Mouse (Mus musculus) mouse trophoblast stem cell (cell line): ENCODE measurements around the gene Tubb4b.

Source experiments
- in situ Hi-C, 2 experiments: fragments of 300-500 bp; cut with MseI, MboI; formaldehyde crosslinking; loops; 2 replicates in 1 of 2; 3 replicates in 1 of 2; pipeline ENCODE4 v1.15.1; 2025

Gene Tubb4b

DNA sequence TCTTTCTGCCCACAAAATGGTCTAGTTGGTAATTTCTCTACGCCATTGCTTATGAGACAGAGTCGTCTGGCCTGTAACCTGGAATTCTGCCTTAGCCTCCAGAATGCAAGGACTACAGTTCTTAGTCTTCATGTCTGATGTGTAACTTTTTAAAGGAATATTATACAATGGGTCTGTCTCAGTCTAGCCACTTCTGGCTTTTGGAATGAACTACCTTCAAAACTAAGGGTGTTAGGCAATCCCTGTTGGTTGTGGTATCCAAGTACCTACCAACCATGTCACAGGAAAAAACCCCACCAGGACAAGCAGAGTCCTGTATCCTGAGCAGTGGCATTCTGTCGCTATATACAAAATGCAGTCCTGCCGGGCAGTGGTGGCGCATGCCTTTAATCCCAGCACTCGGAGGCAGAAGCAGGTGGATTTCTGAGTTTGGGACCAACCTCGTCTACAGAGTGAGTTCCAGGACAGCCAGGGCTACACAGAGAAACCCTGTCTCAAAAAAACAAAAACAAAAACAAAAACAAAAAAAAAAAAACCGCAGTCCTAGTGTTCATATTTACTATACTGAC is 1.4 kb upstream of the Tubb4b start:
- in situ Hi-C loops, result no loop called here

DNA sequence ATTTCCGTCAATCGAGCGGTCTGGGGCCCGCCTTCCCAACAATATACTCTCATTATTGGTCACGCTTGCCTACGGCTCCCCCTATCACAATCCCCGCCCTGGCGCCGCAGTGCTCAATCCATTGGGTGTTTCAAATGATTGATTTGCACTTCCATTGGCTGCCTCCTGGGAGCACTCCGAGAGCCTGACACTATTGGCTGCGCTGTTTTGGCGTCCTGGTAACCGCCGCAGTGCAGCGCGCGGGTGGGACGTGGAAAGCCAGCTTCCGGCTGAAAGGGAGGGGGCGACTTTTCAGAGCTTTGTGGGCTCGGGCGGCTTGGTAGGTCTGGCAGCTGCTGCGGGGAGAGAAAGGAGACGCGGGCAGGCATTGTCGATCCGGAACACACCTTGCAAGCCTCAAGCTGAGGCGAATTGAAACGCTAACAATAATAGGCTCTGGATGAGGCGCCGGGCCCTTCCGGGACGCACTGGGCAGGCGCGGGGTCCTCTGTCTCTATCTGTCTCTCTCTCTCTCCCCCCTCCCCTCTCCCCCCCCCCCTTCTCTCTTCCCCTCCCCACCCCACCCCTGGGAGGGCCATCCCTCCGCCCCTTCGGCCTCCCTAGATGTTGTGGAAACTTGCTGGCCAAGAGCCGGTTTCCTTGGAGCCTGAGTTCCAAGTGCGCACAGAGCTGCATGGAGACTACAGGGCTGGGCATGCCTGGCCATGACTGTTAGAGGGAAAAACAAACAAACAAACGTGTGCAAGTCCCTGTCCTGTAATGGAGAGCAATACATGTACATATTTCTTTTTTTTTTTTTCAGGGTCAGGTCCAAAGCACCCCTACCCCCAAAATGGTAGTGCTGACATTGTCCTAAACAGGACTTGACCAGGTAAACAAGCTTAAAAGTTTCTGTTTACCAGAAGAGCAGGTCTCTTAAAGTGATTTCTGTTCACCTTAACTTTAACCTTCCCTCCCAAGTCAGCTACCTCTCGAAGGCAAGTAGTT is 557 bp upstream of the Tubb4b start:
- in situ Hi-C loops, result no loop called here

- in situ Hi-C loops, result no loop called here
These were observed 616 bp downstream of the Tubb4b start for GRCm38 (mm10) chr2:25223681-25224491.

- in situ Hi-C loops, result no loop called here
These were observed 3.1 kb downstream of the Tubb4b start for GRCm38 (mm10) chr2:25221331-25221772.

DNA sequence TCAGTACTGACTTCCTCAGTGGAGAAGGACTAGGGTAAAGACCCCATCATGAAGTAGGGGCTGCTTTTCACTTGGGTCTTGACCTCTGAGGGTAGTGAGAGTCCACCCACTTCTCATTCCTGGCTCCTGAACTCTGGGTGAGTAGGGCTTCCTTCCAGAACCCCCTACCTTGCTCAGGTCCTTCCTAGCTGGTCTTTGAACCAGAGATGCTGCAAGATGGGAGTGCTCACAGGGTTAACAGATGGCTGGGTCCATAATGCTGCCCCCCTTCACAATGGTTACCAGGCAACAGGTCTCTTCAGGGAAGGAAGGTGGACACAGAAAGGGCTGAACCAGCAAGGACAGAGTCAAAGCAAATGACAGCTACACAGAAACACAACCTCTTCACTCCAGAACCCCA is 6.1 kb downstream of the Tubb4b start, which contains the start of gene Fam166a:
Gene Fam166a, plus strand, starts transcription at position 301 of the 400 bp plus-strand sequence.
- in situ Hi-C loops, result no loop called here

- in situ Hi-C loops, result no loop called here
These were observed 6.8 kb downstream of the Tubb4b start for GRCm38 (mm10) chr2:25217666-25218065.

GRCm38 (mm10) chr2:25214444-25214843 is 10.1 kb downstream of the Tubb4b start, which contains the start of gene Stpg3:
Gene Stpg3, minus strand, starts transcription at chr2:25214637.
- in situ Hi-C loops, result no loop called here

GRCm38 (mm10) chr2:25213266-25213865 is 11.1 kb downstream of the Tubb4b start:
- in situ Hi-C loops, result no loop called here

DNA sequence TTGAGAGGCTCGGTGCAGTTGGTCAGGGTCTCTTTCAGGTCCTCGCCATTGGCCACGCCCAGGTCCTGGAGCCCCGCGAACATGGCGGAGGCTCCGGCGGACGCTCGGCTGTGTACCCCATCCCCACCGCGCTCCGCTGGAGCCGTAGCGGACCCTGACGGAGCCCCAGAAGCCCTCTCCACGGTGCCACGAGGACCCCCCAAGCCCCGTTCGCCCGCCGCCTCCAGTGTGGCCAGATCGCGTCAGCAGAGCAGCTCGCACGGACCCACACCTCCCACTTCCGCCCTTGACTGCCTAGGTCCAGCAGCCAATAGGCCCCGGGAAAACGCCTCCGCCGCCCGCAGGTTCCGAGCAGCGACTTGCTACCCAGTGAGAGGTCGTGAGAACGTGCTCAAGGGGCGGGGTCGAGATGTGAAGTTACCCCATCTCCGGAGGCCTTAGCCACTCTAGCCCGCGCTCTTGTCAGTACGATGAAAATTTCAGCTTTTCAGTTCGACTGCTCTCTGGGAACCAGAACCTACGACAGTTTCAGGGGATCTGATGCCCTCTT is 13.3 kb downstream of the Tubb4b start, which contains the start of gene Nelfb:
Gene Nelfb, minus strand, starts transcription at position 369 of the 550 bp plus-strand sequence.
- in situ Hi-C loops, result no loop called here

DNA sequence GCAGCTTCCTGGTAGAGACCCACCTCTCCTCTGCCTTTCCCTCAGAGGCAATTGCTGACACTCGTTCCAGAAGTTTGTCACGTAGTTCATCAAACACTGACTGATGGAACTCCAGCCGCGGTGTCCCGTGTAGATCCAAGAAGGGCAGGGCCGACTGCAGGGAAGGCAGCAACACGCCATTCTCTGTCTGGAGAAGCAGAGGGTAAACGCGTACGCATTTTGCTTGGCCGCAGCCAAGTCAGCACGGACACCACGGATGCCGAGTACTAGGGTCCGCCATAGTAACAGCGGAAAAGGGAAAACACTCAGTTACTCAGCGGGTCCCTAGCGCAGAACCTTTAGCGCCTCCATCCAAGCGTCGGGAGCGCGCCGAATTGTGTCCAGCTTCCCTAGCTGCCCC is 13.8 kb downstream of the Tubb4b start:
- in situ Hi-C loops, result no loop called here

DNA sequence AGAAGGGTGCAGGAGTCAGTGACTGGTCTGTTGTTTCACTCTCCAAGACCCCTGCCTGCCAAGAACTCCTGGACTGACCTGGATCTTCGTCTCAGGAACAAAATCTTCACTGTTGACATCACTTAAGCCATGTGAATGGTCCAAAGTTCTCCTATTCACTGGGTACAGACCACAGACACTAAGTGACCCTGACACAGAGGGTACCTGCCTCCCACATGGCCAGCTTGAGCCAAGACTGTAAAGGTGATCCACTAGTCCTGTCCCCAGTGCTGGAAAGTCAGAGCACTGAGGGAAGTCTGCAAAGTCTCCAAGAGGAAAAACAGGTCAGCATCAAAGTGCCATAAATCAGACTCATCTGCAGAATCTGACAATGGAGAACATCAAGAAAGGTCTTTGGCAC is 16.9 kb downstream of the Tubb4b start:
- in situ Hi-C loops, result no loop called here

GRCm38 (mm10) chr2:25203631-25204214 is 20.8 kb downstream of the Tubb4b start:
- in situ Hi-C loops, result no loop called here

- in situ Hi-C loops, result no loop called here
These were observed 23.9 kb downstream of the Tubb4b start for GRCm38 (mm10) chr2:25200631-25201030.

GRCm38 (mm10) chr2:25197946-25198345 is 26.6 kb downstream of the Tubb4b start:
- in situ Hi-C loops, result no loop called here

DNA sequence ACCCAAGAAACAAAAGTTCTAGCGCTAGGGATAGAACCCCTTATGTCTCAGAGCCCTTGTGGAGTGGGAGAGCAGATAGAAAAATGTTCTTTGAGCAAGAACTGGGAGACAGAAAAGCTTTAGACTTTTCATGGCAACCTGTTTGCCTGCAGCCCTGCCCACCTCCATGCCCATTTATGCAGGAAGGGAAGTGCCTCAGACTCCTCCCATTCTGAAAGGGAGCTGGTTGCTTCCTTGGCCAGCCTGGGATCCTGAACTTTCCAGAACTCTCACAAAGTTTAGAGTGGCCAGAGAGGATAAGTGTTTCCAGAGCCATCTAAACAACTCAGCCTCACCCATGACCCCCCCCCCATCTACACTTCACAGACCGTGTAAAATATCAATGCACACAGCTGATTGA is 27.3 kb downstream of the Tubb4b start:
- in situ Hi-C loops, result no loop called here

DNA sequence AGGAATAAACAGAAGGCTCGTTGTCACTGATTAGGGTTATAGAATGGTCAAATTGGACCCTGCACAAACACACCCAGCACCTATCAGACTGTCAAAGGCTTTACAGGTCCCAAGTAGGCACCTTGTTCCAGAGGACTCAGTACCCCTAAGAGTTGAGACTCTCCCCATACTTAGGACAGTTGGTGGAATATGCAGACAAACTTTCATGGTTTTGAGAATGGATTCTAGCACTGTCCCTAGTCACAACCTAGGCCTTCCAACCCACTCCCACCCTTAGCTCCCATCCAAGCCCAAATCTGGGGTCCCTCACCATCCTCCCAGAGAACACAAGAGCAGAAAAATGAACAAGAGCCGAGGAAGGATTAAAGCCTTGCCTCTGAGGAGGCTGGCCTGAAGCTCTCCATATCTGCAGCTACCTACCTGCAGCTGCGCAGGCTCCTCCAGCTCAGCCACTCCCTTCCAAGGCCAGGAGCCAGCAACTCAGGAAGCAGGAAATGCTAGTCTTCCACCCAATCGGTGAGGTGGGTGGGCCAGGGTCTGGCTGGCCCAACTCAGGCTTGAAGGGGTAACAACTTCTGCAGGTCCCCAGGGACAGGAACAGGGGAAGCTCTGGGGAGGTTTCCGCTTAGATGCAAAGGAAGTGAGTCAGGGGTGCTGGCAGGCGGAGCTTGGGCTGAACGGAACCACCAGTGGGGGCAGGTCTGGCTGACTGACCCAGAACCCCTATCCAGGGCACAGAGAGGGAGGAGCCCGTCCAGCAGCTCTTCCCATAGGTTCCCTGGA is 28.1 kb downstream of the Tubb4b start, which contains the start of gene Tor4a:
Gene Tor4a, minus strand, starts transcription at position 715 of the 783 bp plus-strand sequence.
- in situ Hi-C loops, result no loop called here

- in situ Hi-C loops, result no loop called here
These were observed 29.0 kb downstream of the Tubb4b start for GRCm38 (mm10) chr2:25195211-25196156.

DNA sequence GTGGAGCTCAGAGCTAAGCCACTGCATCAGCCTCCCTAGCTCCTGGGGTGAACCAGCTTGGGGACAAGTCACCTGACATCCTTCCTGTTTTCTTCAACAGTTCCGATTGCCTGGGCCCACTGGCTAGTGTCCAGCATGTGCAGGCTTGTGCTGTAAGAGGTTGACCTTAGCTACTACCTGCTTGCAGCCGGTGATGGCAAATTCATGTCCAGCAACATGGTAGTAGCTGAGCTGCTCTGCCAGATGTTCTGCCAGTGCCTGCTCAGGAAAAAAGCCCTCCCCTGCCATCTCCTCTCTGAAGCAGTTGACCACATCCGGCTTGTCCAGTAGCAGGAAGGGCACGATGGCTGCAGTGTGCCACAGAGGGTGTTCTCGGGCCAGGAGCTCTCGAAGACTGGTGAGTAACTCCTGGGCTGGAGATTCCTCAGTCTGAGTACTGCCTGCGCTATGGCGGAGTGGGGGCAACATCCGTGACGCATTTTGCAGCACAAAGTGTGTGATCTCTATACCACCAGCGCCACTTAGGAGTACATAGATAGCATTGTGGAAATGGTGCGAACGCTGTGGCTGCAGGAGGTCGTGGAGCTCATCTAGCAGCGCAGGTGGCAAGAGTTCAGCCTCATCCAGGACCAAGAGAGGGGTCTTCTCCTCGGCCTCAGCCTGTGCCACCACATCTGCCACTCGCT is 29.9 kb downstream of the Tubb4b start:
- in situ Hi-C loops, result no loop called here
